Mouse (Mus musculus): Measurements from ENCODE around the gene Wdfy1. TPM values are rescaled to one million over a fixed set of nuclear protein-coding genes. Genes with fewer than 3 reads are reported as not detected.

The Wdfy1 gene
- polyA plus RNA-seq, 1 experiment from 2014 or later, result 32.0 TPM

GRCm38 (mm10) chr1:79751186-79751585 is 24.8 kb downstream of the Wdfy1 start:
- peak overlapping the region; percentile 39 for H3K27ac ChIP-seq
- H3K4me2 ChIP-seq, result no peak overlapping the region
- H3K4me3 ChIP-seq, result no peak overlapping the region
- peaks cover 18% of the 10 kb centered on the region for H3K4me1 ChIP-seq (replicated peaks)
- no peaks in the 10 kb centered on the region for H3K27me3 ChIP-seq
- no peak overlapping the region for H3K9ac ChIP-seq
- no peaks in the 10 kb centered on the region for H3K36me3 ChIP-seq
- no peak; the same call in 1 of the 2 replicates for ATAC-seq (replicated peaks; ENCODE audit: insufficient number of reproducible peaks, insufficient read depth, low FRiP score, low read depth)
- H3K9me3 ChIP-seq (replicated peaks), result no peaks in the 10 kb centered on the region
- 53% methylated on average over 5 of the region's 5 CpGs for WGBS

- 40% methylated on average over 4 of the region's 4 CpGs for WGBS
- H3K27me3 ChIP-seq, result no peaks in the 10 kb centered on the region
- peak; percentile 89 for ATAC-seq (replicated peaks; ENCODE audit: insufficient number of reproducible peaks, insufficient read depth, low FRiP score, low read depth)
- H3K9me3 ChIP-seq (replicated peaks), result no peaks in the 10 kb centered on the region
- H3K4me3 ChIP-seq, result no peak overlapping the region
- peak overlapping the region; percentile 6; the same call in 1 of the 2 replicates for H3K4me2 ChIP-seq
- no peaks in the 10 kb centered on the region for H3K36me3 ChIP-seq
- H3K9ac ChIP-seq, result no peak overlapping the region
- H3K4me1 ChIP-seq (replicated peaks), result peaks cover 20% of the 10 kb centered on the region
- H3K27ac ChIP-seq, result peak overlapping the region; percentile 80
Observed at GRCm38 (mm10) chr1:79746056-79746455, 29.9 kb downstream of the Wdfy1 start.

- Histone ChIP-seq H3K9ac (no peak overlapping the region), H3K4me2 (no peak overlapping the region), H3K27me3 (no peaks in the 10 kb centered on the region), H3K9me3 (replicated peaks) (no peaks in the 10 kb centered on the region), H3K4me1 (replicated peaks) (peaks cover 14% of the 10 kb centered on the region), H3K4me3 (no peak overlapping the region), H3K36me3 (no peaks in the 10 kb centered on the region; the same call in 1 of the 2 replicates), H3K27ac (no peak overlapping the region)
- no peak for ATAC-seq (replicated peaks; ENCODE audit: insufficient number of reproducible peaks, insufficient read depth, low FRiP score, low read depth)
- WGBS, result 79% methylated on average over 1 of the region's 1 CpGs
Observed at GRCm38 (mm10) chr1:79743385-79743784, 32.6 kb downstream of the Wdfy1 start.

- no peak overlapping the region for H3K9ac ChIP-seq
- no peaks in the 10 kb centered on the region for H3K27me3 ChIP-seq
- H3K27ac ChIP-seq, result no peak overlapping the region
- H3K9me3 ChIP-seq (replicated peaks), result no peaks in the 10 kb centered on the region
- peaks cover 14% of the 10 kb centered on the region for H3K4me1 ChIP-seq (replicated peaks)
- H3K36me3 ChIP-seq, result no peaks in the 10 kb centered on the region; the same call in 1 of the 2 replicates
- 88% methylated on average over 7 of the region's 7 CpGs for WGBS
- no peak overlapping the region for H3K4me3 ChIP-seq
- ATAC-seq (replicated peaks; ENCODE audit: insufficient number of reproducible peaks, insufficient read depth, low FRiP score, low read depth), result no peak
- no peak overlapping the region for H3K4me2 ChIP-seq
Observed at GRCm38 (mm10) chr1:79742949-79743348, 33.0 kb downstream of the Wdfy1 start.

GRCm38 (mm10) chr1:79741002-79741401 is 34.9 kb downstream of the Wdfy1 start:
- H3K9ac ChIP-seq, result no peak overlapping the region
- 57% methylated on average over 4 of the region's 4 CpGs for WGBS
- no peaks in the 10 kb centered on the region for H3K27me3 ChIP-seq
- H3K4me3 ChIP-seq, result no peak overlapping the region
- H3K4me1 ChIP-seq (replicated peaks), result peaks cover 7% of the 10 kb centered on the region
- no peak overlapping the region for H3K27ac ChIP-seq
- H3K9me3 ChIP-seq (replicated peaks), result no peaks in the 10 kb centered on the region
- no peak overlapping the region for H3K4me2 ChIP-seq
- H3K36me3 ChIP-seq, result no peaks in the 10 kb centered on the region; the same call in 1 of the 2 replicates
- ATAC-seq (replicated peaks; ENCODE audit: insufficient number of reproducible peaks, insufficient read depth, low FRiP score, low read depth), result peak; percentile 47; the same call in 1 of the 2 replicates

GRCm38 (mm10) chr1:79739726-79740125 is 36.2 kb downstream of the Wdfy1 start:
- 95% methylated on average over 2 of the region's 2 CpGs for WGBS
- no peak overlapping the region for H3K4me2 ChIP-seq
- no peaks in the 10 kb centered on the region for H3K9me3 ChIP-seq (replicated peaks)
- H3K4me3 ChIP-seq, result no peak overlapping the region
- no peaks in the 10 kb centered on the region for H3K27me3 ChIP-seq
- H3K36me3 ChIP-seq, result no peaks in the 10 kb centered on the region; the same call in 1 of the 2 replicates
- no peak overlapping the region for H3K27ac ChIP-seq
- no peak overlapping the region for H3K9ac ChIP-seq
- H3K4me1 ChIP-seq (replicated peaks), result peaks cover 4% of the 10 kb centered on the region; the same call in 1 of the 2 replicates
- ATAC-seq (replicated peaks; ENCODE audit: insufficient number of reproducible peaks, insufficient read depth, low FRiP score, low read depth), result no peak

- H3K27me3 ChIP-seq, result no peaks in the 10 kb centered on the region
- ATAC-seq (replicated peaks; ENCODE audit: insufficient number of reproducible peaks, insufficient read depth, low FRiP score, low read depth), result no peak
- no peak overlapping the region for H3K9ac ChIP-seq
- H3K27ac ChIP-seq, result no peak overlapping the region
- H3K4me1 ChIP-seq (replicated peaks), result peaks cover 4% of the 10 kb centered on the region; the same call in 1 of the 2 replicates
- H3K4me3 ChIP-seq, result no peak overlapping the region
- 86% methylated on average over 3 of the region's 3 CpGs for WGBS
- no peak overlapping the region for H3K4me2 ChIP-seq
- H3K9me3 ChIP-seq (replicated peaks), result no peaks in the 10 kb centered on the region
- H3K36me3 ChIP-seq, result no peaks in the 10 kb centered on the region; the same call in 1 of the 2 replicates
Observed at GRCm38 (mm10) chr1:79736408-79736807, 39.5 kb downstream of the Wdfy1 start.

GRCm38 (mm10) chr1:79734794-79735193 is 41.1 kb downstream of the Wdfy1 start:
- Histone ChIP-seq H3K27me3 (no peaks in the 10 kb centered on the region), H3K9me3 (replicated peaks) (no peaks in the 10 kb centered on the region), H3K9ac (no peak overlapping the region), H3K4me3 (no peak overlapping the region), H3K4me1 (replicated peaks) (no peaks in the 10 kb centered on the region), H3K4me2 (no peak overlapping the region), H3K36me3 (no peaks in the 10 kb centered on the region; the same call in 1 of the 2 replicates), H3K27ac (no peak overlapping the region)
- WGBS, result 77% methylated on average over 5 of the region's 5 CpGs
- ATAC-seq (replicated peaks; ENCODE audit: insufficient number of reproducible peaks, insufficient read depth, low FRiP score, low read depth), result no peak

GRCm38 (mm10) chr1:79714152-79714923 is 61.6 kb downstream of the Wdfy1 start:
- Histone ChIP-seq H3K9ac (no peak overlapping the region), H3K4me1 (replicated peaks) (peaks cover 7% of the 10 kb centered on the region), H3K36me3 (peaks cover 25% of the 10 kb centered on the region), H3K9me3 (replicated peaks) (no peaks in the 10 kb centered on the region), H3K27me3 (no peaks in the 10 kb centered on the region), H3K4me2 (no peak overlapping the region), H3K4me3 (no peak overlapping the region), H3K27ac (no peak overlapping the region)
- WGBS, result 89% methylated on average over 13 of the region's 13 CpGs
- no peak for ATAC-seq (replicated peaks; ENCODE audit: insufficient number of reproducible peaks, insufficient read depth, low FRiP score, low read depth)

- Histone ChIP-seq H3K4me2 (no peak overlapping the region), H3K27me3 (no peaks in the 10 kb centered on the region), H3K4me3 (no peak overlapping the region), H3K36me3 (peaks cover 25% of the 10 kb centered on the region), H3K27ac (no peak overlapping the region), H3K9me3 (replicated peaks) (no peaks in the 10 kb centered on the region), H3K4me1 (replicated peaks) (peaks cover 7% of the 10 kb centered on the region), H3K9ac (no peak overlapping the region)
- ATAC-seq (replicated peaks; ENCODE audit: insufficient number of reproducible peaks, insufficient read depth, low FRiP score, low read depth), result no peak
- 85% methylated on average over 5 of the region's 5 CpGs for WGBS
Observed at GRCm38 (mm10) chr1:79713081-79713480, 62.9 kb downstream of the Wdfy1 start.

GRCm38 (mm10) chr1:79711147-79712126 is 64.5 kb downstream of the Wdfy1 start:
- H3K27me3 ChIP-seq, result no peaks in the 10 kb centered on the region
- H3K4me3 ChIP-seq, result no peak overlapping the region
- ATAC-seq (replicated peaks; ENCODE audit: insufficient number of reproducible peaks, insufficient read depth, low FRiP score, low read depth), result no peak
- no peaks in the 10 kb centered on the region for H3K9me3 ChIP-seq (replicated peaks)
- peak overlapping the region; percentile 10; the same call in 1 of the 2 replicates for H3K27ac ChIP-seq
- no peak overlapping the region for H3K9ac ChIP-seq
- 63% methylated on average over 18 of the region's 18 CpGs for WGBS
- H3K36me3 ChIP-seq, result peaks cover 33% of the 10 kb centered on the region
- H3K4me2 ChIP-seq, result no peak overlapping the region
- peaks cover 7% of the 10 kb centered on the region for H3K4me1 ChIP-seq (replicated peaks)
